Mouse (Mus musculus) neural tube, postnatal 0 days (tissue): ENCODE measurements around the gene Nanos1. TPM values are rescaled to one million over a fixed set of nuclear protein-coding genes. Genes with fewer than 3 reads are reported as not detected.

Experiments
- microRNA-seq: library from miRNA; unstranded; fragments of <30 nt; microRNA quantifications from one replicate; pipeline ENCODE4, GENCODE M21; 2016
- polyA plus RNA-seq: library from polyadenylated mRNA; unstranded; fragments of >200 nt; fragmentation: Nextera tagmentation; extraction: Ambion mirVana; gene quantifications from 2 replicates; pipeline ENCODE4 v1.2.1, GENCODE M21; 2015

Gene Nanos1
- 16.6 TPM in 2 replicates for polyA plus RNA-seq

DNA sequence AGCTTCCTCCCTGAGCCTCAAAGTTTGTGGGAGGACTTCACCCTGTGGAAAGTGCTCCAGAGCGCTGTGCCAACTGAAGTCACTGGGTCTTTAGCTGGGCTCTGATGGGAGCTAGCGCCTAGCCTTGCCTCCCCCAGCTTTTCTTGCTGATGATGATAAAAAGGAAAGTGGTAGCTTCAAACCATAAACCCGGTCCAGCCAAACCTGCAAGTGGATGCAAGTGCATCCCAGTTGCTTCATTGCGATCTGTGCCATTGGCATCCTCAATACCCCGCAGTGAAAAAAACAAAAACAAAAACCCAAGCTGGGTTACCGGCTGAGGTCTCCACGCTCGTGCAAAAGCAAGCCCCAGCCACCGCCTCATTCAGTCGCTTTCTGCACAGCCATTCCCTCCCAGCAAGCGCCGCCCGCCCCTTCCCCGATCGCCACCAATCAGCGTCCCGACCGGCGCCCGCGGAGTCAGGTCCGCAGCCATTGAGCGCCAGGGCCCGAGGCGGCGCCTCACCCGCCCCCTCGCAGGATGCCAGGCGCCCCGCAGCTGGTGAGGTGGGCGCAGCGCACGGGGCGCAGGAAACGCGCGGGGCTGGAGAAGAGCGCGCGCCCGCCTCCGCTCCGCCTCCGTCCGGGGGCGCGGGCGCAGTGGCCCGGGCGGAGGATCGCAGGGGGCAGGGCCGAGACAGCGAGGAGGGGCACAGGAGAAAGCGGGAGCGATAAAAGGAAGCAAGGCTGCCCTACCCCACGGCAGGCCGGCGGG is at the start of gene Nanos1:
Nanos1 (plus strand) TSS at position 550 of the 754 bp plus-strand sequence.

DNA sequence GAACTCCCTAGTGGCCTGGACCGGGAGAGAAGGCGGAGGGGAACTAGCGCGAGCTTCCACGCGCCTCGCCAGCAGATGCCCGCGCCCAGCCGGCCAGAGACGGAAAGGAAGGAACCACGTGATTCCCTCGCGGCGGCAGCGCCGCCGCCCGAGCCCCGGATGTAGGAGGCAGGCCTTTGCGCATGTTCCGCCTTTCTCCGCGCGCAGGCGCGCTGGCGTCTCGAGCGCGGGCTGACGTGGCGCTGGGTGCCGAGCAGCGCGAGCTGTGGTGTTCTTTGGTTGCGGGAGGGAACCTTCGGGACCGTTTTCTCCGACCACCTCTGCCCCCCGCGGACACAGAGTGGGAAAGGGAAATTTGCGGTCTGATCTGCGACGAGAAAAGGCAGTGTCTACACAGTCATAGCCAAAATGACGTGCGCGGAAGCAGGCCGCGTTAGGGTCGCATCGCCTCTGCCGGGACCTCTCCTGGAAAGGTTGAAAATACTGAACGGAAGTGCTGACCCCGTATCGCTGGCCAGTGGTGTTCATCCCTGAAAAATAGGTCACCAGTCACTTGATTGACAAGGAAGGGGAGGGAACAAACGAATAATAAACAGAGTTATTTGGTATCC is 34.9 kb downstream of the Nanos1 start, which contains the start of gene Eif3a:
Eif3a (minus strand) TSS at position 108 of the 611 bp plus-strand sequence.

Small RNAs within 50 kb of the gene (microRNA-seq; reads per million reads assigned to microRNA genes)
- not detected for gene mmu-mir-3084-1

Other genes with a start within 250 kb of the Nanos1 start
- gene Cacul1, start 175.0 kb upstream of the Nanos1 start, polyA plus RNA-seq: 15.9 and 19.3 TPM in 2 replicates
- 81.1 and 83.9 TPM in 2 replicates for gene Eif3a, start 34.7 kb downstream of the Nanos1 start, polyA plus RNA-seq
- gene Fam45a, start 55.6 kb downstream of the Nanos1 start, polyA plus RNA-seq: 38.1 and 38.8 TPM in 2 replicates
- gene Sfxn4, start 105.5 kb downstream of the Nanos1 start, polyA plus RNA-seq: 11.6 TPM in 2 replicates
- gene Prdx3, start 118.6 kb downstream of the Nanos1 start, polyA plus RNA-seq: 135 and 148 TPM in 2 replicates
- gene Grk5, start 133.8 kb downstream of the Nanos1 start, polyA plus RNA-seq: 2.3 and 2.5 TPM in 2 replicates